Mouse (Mus musculus): ENCODE measurements around the gene Nlgn2.

DNA sequence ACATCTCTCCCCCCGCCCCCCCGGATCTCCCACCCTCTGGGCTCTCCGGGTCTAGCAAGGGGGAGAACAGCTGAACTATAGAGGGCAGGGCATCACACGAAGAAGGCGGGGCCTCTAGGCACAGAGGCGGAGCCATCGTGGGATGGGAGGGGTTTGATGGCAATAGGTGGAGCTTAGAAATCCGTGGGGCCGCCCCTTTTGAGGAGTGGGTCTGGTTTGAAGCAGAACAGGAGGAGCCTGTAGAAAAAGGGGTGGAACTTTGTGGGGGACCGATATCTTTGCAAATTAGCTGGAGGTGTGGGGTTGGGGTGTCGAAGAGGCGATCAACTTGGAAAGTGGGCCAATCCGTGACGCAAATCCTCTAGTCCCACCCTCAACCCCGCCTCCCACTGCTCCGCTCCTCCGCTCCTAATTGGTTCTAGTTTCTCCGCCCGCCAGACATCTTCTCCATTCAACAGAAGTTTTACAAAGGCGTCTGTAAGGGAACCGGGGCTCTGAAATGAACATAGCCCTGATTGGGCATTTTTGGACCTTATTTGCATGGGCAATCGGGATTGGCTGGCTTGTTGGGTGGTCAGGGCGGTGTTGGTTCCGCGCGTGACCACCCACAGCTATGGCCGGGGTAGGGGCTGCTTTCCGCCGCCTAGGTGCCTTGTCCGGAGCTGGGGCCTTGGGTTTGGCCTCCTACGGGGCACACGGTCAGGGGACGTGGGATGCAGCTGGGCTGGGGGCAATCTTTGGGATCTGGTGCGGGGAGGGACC is 549 bp upstream of the Nlgn2 start, which contains the start of gene Tmem256:
- TF ChIP-seq GATA1 (IDR thresholded peaks at IDR 0.05; ENCODE audit: borderline replicate concordance, low read length): no peak
- no peak for TF ChIP-seq FLI1 (IDR thresholded peaks at IDR 0.05; ENCODE audit: low read length)
